Mouse (Mus musculus) retina, embryonic 14.5 days (tissue): Measurements from ENCODE around the gene Dlec1.
A peak's percentile ranks its signal among the peaks of the same experiment; 100 is the strongest.

Source experiments
- DNase-seq: peaks from one replicate; pipeline ENCODE4 v3.0.0-alpha.2; 2015; ENCODE audit warnings: low spot score

Dlec1 gene

GRCm38 (mm10) chr9:119101992-119102782 is at the start of gene Dlec1:
Dlec1 (plus strand) TSS chr9:119102478.
- DNase-seq: peak; percentile 82

DNA sequence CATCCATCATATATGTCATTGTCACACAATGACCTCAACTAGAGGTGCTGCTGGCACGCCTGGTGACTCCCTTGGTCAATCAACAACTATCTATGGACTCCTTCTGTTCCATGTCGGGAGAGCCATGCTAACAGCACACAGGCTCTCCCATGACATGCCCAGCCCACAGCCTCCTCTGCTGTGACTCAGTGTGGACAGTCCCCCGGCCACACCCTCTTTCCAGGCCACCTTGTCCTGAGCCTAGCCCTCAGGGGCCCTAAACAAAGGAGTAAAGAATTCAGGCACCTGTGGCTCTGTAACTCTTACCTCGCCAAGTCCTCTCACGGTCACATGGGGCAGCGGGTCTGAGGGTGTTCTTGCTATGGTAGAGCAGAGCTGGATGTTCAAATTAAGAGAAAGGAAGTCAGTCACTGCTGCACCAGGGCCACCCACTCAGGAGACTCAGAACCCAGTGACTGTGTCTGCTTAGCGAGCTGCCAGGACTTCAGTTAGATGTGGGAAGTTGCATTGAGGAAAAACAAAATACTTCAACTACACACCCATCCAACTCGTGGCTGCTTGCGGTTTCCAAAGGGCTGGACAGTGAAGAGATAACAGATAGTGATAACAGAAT is 48.2 kb upstream of the Dlec1 start:
- DNase-seq: no peak

GRCm38 (mm10) chr9:119055336-119055735 is 46.9 kb upstream of the Dlec1 start:
- DNase-seq: no peak

GRCm38 (mm10) chr9:119058245-119058644 is 44.0 kb upstream of the Dlec1 start:
- DNase-seq: no peak

DNA sequence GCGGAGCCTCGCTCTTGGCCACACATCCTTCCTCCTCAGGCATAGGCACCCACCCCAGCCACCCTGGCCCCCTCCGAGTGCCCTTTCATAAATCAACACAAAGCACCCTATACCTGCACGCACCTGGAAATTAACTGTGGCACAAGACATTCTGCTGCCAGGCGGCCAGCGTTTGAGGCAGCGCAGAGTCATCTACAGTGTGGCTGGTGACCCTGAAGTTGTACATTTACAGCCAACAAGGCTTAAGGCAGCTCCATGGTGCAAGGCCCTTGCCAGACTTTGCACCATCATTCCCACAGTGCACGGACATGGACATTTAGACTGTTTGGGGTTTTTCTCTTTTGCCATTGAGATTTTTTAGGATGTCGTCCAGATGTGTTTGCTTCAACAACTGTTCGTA is 41.6 kb upstream of the Dlec1 start:
- no peak for DNase-seq

DNA sequence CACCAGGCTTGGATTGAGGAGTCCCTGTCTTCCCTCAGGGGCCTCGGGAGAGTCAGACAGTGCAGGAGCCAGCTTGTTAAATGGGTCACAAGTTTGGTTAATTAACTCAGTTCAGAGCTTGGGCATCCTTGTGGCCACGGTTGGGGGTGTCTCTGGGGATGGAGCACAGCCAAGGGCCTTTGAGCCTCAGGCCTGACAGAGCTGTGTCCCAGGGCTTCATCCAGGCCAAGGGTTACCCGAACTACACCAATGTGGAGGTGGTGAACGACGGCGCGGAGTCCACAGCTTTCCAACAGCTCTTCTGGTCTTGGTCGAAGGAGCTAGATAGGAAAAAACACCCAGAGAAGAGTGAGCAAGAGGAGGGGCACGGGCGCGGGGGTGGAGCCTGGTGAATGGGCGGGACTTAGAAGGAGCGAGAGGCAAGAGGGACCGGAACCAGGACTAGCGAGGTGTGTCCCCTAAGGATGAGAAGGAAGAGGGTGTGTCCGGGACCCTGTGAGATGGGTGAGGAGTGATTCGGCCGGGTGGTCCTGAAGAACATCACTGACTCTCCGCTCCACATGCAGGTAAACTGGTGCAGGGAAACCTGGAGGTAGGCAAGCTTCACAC is 39.1 kb upstream of the Dlec1 start:
- peak; percentile 43 for DNase-seq

- no peak for DNase-seq
Measured at GRCm38 (mm10) chr9:119064296-119064695, 38.0 kb upstream of the Dlec1 start.

DNA sequence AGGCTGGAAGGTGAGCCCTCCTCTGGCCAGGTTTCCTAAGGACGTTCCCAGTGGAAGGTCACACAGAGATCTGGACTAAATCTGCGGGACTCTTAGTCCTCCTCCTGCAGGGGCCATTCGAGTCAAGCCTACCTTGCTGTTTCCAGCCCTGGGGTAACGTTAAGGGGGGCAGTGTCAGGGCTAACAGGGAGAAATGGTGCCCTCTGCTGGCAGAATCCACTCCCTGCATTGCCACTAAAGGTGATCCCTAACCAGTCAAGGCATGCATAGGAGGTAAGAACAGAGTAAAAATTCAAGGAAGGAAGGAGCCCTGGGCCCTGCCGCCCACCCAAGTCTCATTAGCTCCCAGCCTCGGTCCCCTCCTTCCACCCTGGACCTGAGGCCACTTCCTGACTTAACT is 34.7 kb upstream of the Dlec1 start:
- DNase-seq: peak; percentile 90

DNA sequence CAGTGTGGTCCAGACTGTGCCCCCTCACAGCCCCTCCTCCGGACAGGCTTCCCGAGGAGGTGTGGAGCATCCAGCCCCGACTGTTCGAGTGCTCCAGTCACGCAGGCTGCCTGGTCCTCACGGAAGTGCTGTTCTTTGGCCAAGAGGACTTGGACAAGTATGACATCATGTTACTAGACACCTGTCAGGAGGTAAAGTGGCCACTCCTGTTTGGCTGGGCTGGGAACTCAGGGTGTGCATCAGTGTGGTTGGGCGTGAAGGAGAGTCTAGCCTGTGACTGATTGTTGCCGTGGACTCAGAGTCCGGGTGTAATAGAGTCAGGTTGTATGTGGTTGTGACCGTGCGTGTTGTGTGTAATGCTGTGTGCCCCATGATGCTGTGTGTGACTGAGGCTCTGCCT is 34.0 kb upstream of the Dlec1 start:
- DNase-seq: no peak

DNA sequence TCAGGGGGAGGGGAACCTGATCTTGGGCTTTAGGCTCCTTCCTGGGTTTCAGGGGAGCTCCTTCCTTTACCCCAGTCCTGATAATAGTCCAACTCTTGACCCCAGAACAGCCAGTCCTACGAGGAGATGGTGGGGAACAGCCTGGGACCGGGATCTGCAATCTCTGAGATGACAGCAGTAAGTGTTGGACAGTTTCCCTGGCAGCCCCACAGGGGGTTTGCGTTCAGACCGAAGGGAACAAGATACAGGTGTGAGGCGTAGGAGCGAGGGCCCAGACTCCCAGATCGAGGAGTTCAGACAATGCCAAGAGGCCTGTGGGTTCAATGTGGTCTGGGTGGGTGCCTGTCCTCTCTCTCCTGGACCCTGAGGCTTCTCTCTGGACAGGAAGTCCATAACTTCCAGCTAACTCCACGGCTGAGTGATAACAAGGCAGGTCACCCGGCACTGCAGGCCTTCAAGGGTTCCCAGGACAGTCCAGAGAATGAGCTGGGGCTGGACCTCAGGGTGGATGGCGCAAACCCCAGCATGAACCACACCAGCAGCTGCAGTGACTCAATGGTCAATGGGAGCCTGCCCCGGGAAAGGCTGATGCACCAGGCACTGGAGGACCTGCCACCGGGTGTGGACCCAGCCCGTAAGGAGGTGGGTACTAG is 32.0 kb upstream of the Dlec1 start:
- no peak for DNase-seq

DNA sequence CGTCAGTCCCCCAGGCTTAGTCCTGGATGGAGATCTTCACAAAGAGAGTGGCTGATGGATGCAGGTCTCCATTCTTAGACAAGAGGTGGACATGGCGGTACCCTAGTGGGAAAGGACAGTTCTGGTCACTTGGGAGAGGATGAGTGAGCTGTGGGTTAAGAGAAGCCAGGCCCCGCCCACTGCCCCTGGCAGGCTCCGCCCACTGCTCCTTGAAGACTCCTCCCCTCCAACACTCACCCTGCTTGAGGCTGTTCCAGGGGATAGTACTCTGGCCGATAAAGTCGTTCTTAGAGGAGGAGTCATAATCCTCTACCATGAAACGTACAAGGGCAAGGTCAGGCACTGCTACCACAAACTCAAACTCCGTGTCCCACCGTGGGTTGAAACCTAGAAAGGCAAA is 30.5 kb upstream of the Dlec1 start:
- no peak for DNase-seq

- no peak for DNase-seq
Measured at GRCm38 (mm10) chr9:119073184-119073895, 28.9 kb upstream of the Dlec1 start.

- no peak for DNase-seq
Measured at GRCm38 (mm10) chr9:119075685-119076084, 26.6 kb upstream of the Dlec1 start.

DNA sequence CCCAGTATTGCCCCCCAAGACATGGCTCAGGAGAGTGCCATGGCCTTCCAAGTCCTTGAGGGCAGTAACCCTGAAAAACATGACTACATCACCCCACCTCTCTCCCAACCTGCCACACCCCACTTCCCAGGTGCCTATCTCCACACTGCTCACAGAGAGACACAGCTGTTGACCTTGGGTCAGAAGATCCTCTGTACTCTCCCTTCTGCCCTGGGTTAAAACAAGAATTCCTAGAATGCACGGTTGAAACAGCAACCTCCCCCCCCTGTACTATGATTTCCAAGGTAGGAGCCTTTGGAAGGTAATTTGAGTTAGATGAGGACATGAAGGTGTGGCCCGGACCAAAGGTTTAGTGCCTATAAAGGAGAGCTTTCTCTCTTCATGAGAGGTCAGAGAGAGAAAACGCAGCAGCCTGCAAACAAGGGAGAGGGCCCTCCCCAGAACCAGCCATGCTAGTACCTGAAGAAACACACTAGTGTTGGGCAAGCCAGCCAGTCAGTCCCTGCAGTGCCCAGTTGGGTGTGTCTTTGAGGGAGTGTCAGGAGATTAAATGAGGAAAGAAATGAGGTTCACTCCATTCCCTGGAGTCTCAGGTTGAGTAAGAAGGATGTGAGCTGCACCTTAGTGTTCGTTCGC is 22.1 kb upstream of the Dlec1 start:
- no peak for DNase-seq

GRCm38 (mm10) chr9:119082039-119082438 is 20.2 kb upstream of the Dlec1 start:
- DNase-seq: peak; percentile 57

DNA sequence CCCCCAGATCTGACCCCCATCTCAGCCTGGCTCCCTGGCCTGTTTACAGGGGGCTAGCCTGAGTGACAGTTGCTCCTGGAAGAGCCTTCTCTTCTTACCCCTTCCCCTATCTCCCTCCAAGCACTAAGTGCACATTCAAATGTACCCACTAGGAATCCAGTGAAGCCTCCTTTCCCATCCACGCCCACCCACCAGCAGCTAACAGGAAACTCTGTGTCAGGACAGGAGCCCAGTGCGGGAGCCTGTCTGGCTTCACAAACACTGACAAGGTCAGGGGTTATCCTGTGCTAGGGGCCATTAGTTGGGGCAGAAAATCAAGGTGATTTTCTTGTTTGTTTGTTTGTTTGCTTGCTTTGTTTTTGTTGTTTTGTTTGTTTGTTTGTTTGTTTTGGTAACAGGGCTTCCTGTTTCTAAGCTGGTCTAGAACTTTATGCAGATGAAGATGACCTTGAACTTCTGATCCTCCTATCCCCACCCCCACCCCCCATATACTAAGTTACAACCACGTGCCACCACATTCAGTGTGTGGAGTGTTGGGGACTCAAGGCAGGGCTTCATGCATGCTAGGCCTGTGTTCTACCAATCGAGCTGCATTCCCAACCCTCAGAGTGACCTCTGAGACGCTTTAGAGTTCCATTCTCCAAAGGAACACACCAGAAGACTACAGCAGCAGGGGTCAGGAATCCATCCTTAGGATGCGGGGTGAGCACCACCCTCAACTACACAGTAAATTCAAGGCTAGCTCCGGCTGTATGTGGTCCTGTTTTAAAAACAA is 19.4 kb upstream of the Dlec1 start:
- no peak for DNase-seq

DNA sequence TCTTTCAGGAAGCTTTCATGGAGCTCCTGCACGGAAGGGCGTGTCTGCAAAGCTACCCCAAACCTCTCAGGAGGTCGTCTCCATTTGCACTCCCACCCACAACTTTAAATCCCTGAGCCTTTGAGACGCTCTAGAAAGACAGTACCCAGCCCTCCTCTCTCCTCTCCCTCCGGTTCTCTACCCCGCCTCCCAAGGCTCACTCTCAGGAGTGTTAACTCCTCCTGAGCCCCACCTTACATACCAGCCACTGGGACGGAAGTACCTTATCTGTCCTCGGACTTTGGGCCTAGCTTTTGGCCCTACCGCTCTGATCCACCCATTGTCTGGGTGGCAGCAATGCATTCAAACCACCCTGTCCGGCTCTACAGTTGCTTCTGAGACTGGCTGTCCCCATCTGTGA is 18.3 kb upstream of the Dlec1 start:
- DNase-seq: no peak

GRCm38 (mm10) chr9:119086451-119086850 is 15.8 kb upstream of the Dlec1 start:
- peak; percentile 29 for DNase-seq

GRCm38 (mm10) chr9:119087309-119087708 is 15.0 kb upstream of the Dlec1 start:
- no peak for DNase-seq

DNA sequence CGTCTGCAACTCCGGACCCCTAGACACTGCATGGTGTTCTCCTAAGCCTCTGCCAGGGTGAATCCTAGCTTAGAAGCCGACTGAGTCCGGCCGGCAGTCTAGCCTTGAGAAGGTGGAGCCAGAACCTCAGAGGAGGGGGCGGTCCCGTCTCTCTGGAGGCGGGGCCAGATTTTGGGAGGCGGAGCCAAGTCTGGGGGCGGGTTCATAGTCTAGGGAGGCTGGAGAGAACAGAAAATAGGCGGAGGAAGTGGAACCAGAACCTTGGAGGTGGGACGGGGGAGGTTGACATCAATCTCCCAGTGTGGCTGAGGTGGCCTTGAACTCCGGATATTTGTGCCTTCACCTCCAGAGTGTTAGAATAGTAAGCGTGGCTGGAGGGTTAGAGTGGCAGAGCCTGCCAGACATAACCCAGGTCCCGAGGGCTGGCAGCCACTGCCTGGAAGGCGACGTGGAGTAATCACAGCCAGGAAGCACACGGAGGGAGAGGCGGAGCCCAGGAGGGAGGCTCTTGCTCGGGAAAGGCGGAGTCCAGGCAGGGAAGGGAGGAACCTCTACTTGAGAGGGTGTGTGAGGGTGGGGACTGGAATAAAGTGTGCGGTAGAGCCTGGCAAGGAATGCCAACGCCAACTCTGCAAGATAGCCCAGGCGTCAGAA is 14.0 kb upstream of the Dlec1 start:
- DNase-seq: peak; percentile 88
